Mouse (Mus musculus) brown adipose tissue, adult 24 weeks (tissue): Measurements from ENCODE around the gene Lrrc49. TPM values are rescaled to one million over a fixed set of nuclear protein-coding genes. Genes with fewer than 3 reads are reported as not detected.

Experiments used
- H3K27ac ChIP-seq: fragments of 200-500 bp; replicated peaks from 2 replicates; pipeline ENCODE4 v1.5.1; 2012; ENCODE audit warnings: low read depth, mild to moderate bottlenecking, low read length
- H3K4me1 ChIP-seq: fragments of 200-500 bp; 2 replicates; pipeline ENCODE4 v1.6.1; 2012; ENCODE audit warnings: low read length, mixed read lengths; ENCODE audit not compliant: control insufficient read depth, insufficient read depth, insufficient read length
- H3K4me3 ChIP-seq: fragments of 200-500 bp; 2 replicates; pipeline ENCODE4 v1.5.1; 2012; ENCODE audit warnings: low read depth, mild to moderate bottlenecking, low read length, moderate library complexity; ENCODE audit not compliant: insufficient read depth
- polyA plus RNA-seq: library from polyadenylated mRNA; stranded (reverse); fragments of >200 nt; gene quantifications from 2 replicates; pipeline ENCODE4 v1.2.4, GENCODE M21; 2012; ENCODE audit not compliant: missing spikeins, insufficient read depth, insufficient read length

Gene Lrrc49
- polyA plus RNA-seq, 1 experiment: 1.1 TPM

GRCm38 (mm10) chr9:60653137-60653536 is 34.8 kb downstream of the Lrrc49 start:
- H3K4me3 ChIP-seq: no peak overlapping the region
- no peaks in the 10 kb centered on the region for H3K4me1 ChIP-seq
- H3K27ac ChIP-seq: no peak overlapping the region

GRCm38 (mm10) chr9:60650277-60650676 is 37.7 kb downstream of the Lrrc49 start:
- Histone ChIP-seq H3K4me1 (no peaks in the 10 kb centered on the region), H3K4me3 (no peak overlapping the region), H3K27ac (no peak overlapping the region)

- Histone ChIP-seq H3K4me1 (no peaks in the 10 kb centered on the region), H3K4me3 (no peak overlapping the region), H3K27ac (no peak overlapping the region)
Observed at GRCm38 (mm10) chr9:60648981-60649975, 38.7 kb downstream of the Lrrc49 start.

- Histone ChIP-seq H3K4me3 (no peak overlapping the region), H3K27ac (no peak overlapping the region), H3K4me1 (no peaks in the 10 kb centered on the region)
Observed at GRCm38 (mm10) chr9:60633601-60634000, 54.4 kb downstream of the Lrrc49 start.

GRCm38 (mm10) chr9:60626311-60626791 is 61.6 kb downstream of the Lrrc49 start:
- H3K27ac ChIP-seq: no peak overlapping the region
- H3K4me1 ChIP-seq: no peaks in the 10 kb centered on the region
- H3K4me3 ChIP-seq: no peak overlapping the region

GRCm38 (mm10) chr9:60625895-60626294 is 62.1 kb downstream of the Lrrc49 start:
- Histone ChIP-seq H3K27ac (no peak overlapping the region), H3K4me1 (no peaks in the 10 kb centered on the region), H3K4me3 (no peak overlapping the region)

- H3K4me1 ChIP-seq: no peaks in the 10 kb centered on the region
- peak overlapping the region; percentile 14; the same call in 1 of the 2 replicates for H3K27ac ChIP-seq
- H3K4me3 ChIP-seq: no peak overlapping the region; the same call in 1 of the 2 replicates
Observed at GRCm38 (mm10) chr9:60616946-60617345, 71.0 kb downstream of the Lrrc49 start.

- Histone ChIP-seq H3K4me1 (no peaks in the 10 kb centered on the region), H3K27ac (no peak overlapping the region), H3K4me3 (peak overlapping the region; percentile 23; the same call in 1 of the 2 replicates)
Observed at GRCm38 (mm10) chr9:60616359-60616758, 71.6 kb downstream of the Lrrc49 start.

- Histone ChIP-seq H3K4me1 (no peaks in the 10 kb centered on the region), H3K4me3 (no peak overlapping the region), H3K27ac (no peak overlapping the region)
Observed at GRCm38 (mm10) chr9:60612260-60612659, 75.7 kb downstream of the Lrrc49 start.

- no peak overlapping the region for H3K4me3 ChIP-seq
- H3K27ac ChIP-seq: no peak overlapping the region
- H3K4me1 ChIP-seq: no peaks in the 10 kb centered on the region
Observed at GRCm38 (mm10) chr9:60610194-60610593, 77.8 kb downstream of the Lrrc49 start.

GRCm38 (mm10) chr9:60608857-60609256 is 79.1 kb downstream of the Lrrc49 start:
- Histone ChIP-seq H3K4me3 (no peak overlapping the region), H3K27ac (no peak overlapping the region), H3K4me1 (no peaks in the 10 kb centered on the region)

GRCm38 (mm10) chr9:60608086-60608485 is 79.9 kb downstream of the Lrrc49 start:
- H3K4me3 ChIP-seq: no peak overlapping the region
- no peaks in the 10 kb centered on the region for H3K4me1 ChIP-seq
- H3K27ac ChIP-seq: no peak overlapping the region

- Histone ChIP-seq H3K4me1 (no peaks in the 10 kb centered on the region), H3K27ac (no peak overlapping the region), H3K4me3 (no peak overlapping the region)
Observed at GRCm38 (mm10) chr9:60604971-60605370, 83.0 kb downstream of the Lrrc49 start.

GRCm38 (mm10) chr9:60601936-60602335 is 86.0 kb downstream of the Lrrc49 start:
- Histone ChIP-seq H3K4me3 (no peak overlapping the region), H3K4me1 (no peaks in the 10 kb centered on the region), H3K27ac (no peak overlapping the region)

- H3K27ac ChIP-seq: no peak overlapping the region
- no peaks in the 10 kb centered on the region for H3K4me1 ChIP-seq
- H3K4me3 ChIP-seq: no peak overlapping the region
Observed at GRCm38 (mm10) chr9:60600273-60600672, 87.7 kb downstream of the Lrrc49 start.

- no peak overlapping the region for H3K4me3 ChIP-seq
- H3K4me1 ChIP-seq: no peaks in the 10 kb centered on the region
- no peak overlapping the region for H3K27ac ChIP-seq
Observed at GRCm38 (mm10) chr9:60599489-60599888, 88.5 kb downstream of the Lrrc49 start.
